Mouse (Mus musculus) thymus, adult 2 months (tissue): Measurements from ENCODE around the gene Dolpp1.

Experiments
- CTCF ChIP-seq: fragments of 200-500 bp; IDR thresholded peaks from 2 replicates; pipeline ENCODE4 v1.5.1; 2012; ENCODE audit warnings: mild to moderate bottlenecking, control low read depth, low read length, moderate library complexity, borderline replicate concordance; ENCODE audit not compliant: control insufficient read depth, poor library complexity, insufficient read depth; ENCODE audit errors: extremely low read depth
- POLR2A ChIP-seq: fragments of 200-500 bp; IDR thresholded peaks from 2 replicates; pipeline ENCODE4 v1.6.1; 2012; ENCODE audit warnings: mild to moderate bottlenecking, low read length, control low read depth, moderate library complexity; ENCODE audit not compliant: control insufficient read depth, poor library complexity, insufficient read depth; ENCODE audit errors: extremely low read depth

DNA sequence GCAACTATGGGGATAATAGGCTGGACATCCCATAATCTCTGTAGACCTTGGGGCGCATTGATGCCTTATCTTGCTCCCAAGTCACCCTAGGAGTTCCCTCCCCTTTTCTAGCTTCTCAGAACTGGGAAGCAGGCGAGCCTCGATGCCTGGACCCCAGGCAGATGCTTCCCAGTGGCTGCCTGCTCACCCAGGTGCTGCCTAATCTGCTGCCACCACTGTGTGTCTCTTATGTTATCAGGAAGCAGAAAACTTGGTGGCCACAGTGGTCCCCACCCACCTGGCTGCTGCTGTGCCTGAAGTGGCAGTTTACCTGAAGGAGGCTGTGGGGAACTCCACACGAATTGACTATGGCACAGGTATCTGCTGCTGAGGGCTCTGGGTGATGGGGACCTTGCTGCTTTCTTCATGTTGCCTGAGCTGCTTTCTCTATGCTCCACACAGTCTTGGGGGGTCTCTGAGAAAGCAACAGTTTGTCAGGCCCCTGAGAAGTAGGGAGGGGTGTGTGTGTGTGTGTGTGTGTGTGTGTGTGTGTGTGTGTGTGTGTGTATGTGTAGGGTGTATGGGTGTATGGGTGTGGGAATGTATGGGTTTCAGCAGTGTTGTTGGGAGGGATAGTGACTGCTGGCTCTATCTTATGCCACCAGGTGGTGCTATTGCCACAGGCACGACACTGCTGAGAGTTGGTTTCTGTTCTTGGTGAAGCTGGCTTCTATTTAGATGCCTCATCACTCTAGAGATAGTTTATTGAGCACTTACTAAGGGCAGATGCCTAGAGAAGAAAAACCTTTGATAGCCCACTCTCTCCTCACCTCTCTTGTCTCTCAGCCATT is 43.5 kb downstream of the Dolpp1 start:
- no peak for TF ChIP-seq CTCF
- TF ChIP-seq POLR2A = no peak
